Comparison of ENCODE assay signal across 19 mouse cellular contexts in the genomic region with DNA sequence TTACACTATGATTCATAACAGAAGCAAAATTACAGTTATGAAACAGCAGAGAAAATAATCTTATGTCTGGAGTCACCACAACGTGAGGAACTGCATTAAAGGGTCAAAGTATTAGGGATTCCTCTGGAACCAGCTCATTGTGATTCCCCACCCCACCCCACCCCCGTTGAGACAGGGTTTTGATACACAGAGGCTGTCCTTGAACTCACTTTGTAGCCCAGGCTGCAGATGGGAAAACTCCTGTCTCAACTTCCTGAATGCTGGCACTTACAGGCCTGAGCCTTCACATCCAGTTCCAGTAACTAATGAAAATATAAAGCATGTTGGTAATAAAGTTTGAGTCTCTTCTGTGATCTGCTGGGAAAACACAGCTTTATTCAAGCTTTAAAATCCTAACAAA.
"Had no signal": no experiment of that assay in that cellular context is flagged by ENCODE, and none has a peak within 500 bp of the region (broad histone marks: within the 10 kb centered on the region; RNA-seq: fewer than 3 reads in every experiment).

No protein-coding gene starts in this region.

- H3K27ac ChIP-seq: kidney, embryonic 15.5 days; left cerebral cortex, adult 2 months; limb, embryonic 12.5 days; limb, embryonic 15.5 days; liver, embryonic 12.5 days; liver, embryonic 15.5 days; lung, embryonic 15.5 days; stomach, postnatal 0 days had no signal

- DNase-seq: kidney, adult 2 months; kidney, postnatal 10 days; kidney, postnatal 36 days; layer of hippocampus, postnatal 36 days; lung, adult 18-20 months; lung, postnatal 10 days; lung, postnatal 36 days; midbrain, embryonic 14.5 days; thymus, adult 2 months; thymus, postnatal 25 days had no signal

- H3K27me3 ChIP-seq: kidney, embryonic 15.5 days; limb, embryonic 12.5 days; limb, embryonic 15.5 days; liver, embryonic 12.5 days; liver, embryonic 15.5 days; lung, embryonic 15.5 days had no signal

- H3K9ac ChIP-seq: kidney, embryonic 15.5 days; limb, embryonic 12.5 days; limb, embryonic 15.5 days; liver, embryonic 12.5 days; liver, embryonic 15.5 days; lung, embryonic 15.5 days had no signal

- H3K9me3 ChIP-seq: kidney, embryonic 15.5 days; limb, embryonic 12.5 days; limb, embryonic 15.5 days; liver, embryonic 12.5 days; liver, embryonic 15.5 days; lung, embryonic 15.5 days had no signal

- H3K4me2 ChIP-seq: kidney, embryonic 15.5 days; limb, embryonic 12.5 days; limb, embryonic 15.5 days; liver, embryonic 12.5 days; liver, embryonic 15.5 days; lung, embryonic 15.5 days; midbrain, embryonic 11.5 days had no signal

- H3K4me3 ChIP-seq: kidney, embryonic 15.5 days; left cerebral cortex, adult 2 months; limb, embryonic 12.5 days; limb, embryonic 15.5 days; liver, embryonic 12.5 days; liver, embryonic 15.5 days; lung, embryonic 15.5 days had no signal

- ATAC-seq: liver, embryonic 12.5 days had no signal

- H3K36me3 ChIP-seq: kidney, embryonic 15.5 days; limb, embryonic 12.5 days; limb, embryonic 15.5 days; liver, embryonic 12.5 days; lung, embryonic 15.5 days had no signal
